Mouse (Mus musculus) T-helper 2 cell (primary cell): ENCODE results near the gene Etd.

Source experiments
- in situ Hi-C: fragments of 300-600 bp; cut with MboI, MseI; formaldehyde crosslinking; loops from one replicate; pipeline ENCODE4 v1.15.1; 2025; ENCODE audit warnings: high pct_unique_total_duplicates

Gene Etd

DNA sequence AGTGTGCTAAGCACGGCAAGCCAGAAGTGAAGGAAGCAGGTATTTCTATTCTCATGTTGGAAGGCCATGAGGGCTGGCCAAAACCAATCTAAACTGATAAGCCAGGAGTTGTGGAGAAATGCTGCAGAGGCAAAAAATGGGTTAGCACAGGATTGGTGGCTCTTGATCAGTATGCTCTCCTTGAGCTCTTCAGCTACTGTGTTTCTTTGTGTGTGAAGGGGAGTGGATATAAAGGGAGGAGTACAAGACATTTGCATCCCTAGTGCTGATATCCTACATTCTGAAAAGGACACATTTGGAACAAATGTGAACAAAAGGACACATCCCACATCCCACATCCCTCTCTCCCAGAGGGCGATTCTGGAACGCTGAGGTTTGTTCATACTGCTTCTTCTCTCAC lies at the start of gene Etd:
Gene Etd, plus strand, starts transcription at position 301 of the 400 bp plus-strand sequence.
- in situ Hi-C loops = no loop called here

GRCm38 (mm10) chrX:53386362-53386761 lies 48.4 kb upstream of the Etd start:
- in situ Hi-C loops = no loop called here

GRCm38 (mm10) chrX:53432888-53433287 lies 1.8 kb upstream of the Etd start:
- in situ Hi-C loops = no loop called here

DNA sequence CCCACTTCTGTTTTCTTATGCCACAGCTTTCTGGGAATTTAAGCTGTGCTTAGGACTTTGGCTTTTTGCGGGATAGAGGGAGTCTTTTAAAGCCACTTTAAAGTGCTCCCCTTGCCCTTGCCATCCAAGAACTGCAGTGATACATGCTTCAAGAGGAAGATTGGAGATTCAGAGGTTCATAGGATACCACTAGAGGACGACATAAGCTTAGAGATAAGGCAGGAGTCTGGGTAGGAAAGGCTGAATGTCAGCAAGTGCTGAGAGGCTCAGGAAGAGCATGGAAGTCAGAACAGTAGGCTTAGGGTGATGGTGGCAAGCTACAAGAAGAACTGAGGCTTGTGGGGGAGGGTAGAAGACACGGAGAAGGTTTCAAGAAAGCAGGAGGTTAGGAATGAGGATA lies 24.9 kb downstream of the Etd start:
- in situ Hi-C loops = no loop called here

DNA sequence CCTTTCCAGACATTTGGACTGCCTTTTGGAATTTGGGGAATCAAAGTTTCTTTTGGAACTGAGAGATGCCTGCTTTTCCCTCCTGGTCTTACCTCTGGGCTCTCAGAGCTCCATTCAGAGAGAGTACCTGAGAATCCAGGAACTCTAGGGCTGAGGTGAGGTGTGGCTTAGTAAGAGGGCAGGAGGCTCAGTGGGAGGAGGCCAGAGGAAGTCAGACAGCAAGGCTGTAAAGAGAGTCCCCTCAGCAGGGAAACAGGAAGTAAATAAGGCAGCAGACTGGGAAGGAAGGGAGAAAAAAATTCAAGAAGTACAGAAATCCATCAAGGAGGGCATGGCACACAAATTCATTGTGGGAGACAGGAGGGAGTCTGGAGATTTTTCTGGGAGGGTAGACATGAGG lies 29.5 kb downstream of the Etd start:
- in situ Hi-C loops = loop anchor here (5.0 kb wide), 1 partner anchor 118 kb away; no protein-coding TSS in a partner anchor
